In the genomic region with DNA sequence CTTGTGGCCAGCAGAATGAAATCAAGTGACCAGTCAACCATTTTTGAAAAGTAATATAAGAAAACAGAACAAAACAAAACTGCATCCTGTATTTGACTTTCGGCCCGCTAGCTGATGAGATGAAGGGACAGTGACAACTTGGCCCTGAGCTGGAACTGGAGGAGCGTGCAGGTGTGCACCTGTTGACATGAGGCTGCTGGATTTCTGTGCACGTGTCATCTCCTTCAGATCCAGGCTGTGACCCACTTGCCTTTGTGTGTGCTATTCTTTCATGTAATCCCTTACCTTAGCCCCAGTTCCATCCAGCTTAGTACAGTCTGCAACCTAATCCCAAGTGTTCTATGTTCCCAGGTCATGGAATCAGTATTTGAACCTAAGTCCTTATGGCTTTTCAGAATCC, we compare ENCODE assay signal across 17 mouse cellular contexts.
"Had no signal": no experiment of that assay in that cellular context is flagged by ENCODE, and none has a peak within 500 bp of the region (broad histone marks: within the 10 kb centered on the region; RNA-seq: fewer than 3 reads in every experiment).

No protein-coding gene starts in this region.

- H3K4me1 ChIP-seq: liver, embryonic 12.5 days; midbrain, embryonic 12.5 days; neural tube, embryonic 15.5 days had no signal

- DNase-seq: lung, adult 18-20 months; lung, embryonic 14.5 days; lung, postnatal 10 days; lung, postnatal 4 days; midbrain, embryonic 14.5 days; right cerebral cortex, adult 18-20 months; right cerebral cortex, postnatal 25 days; right cerebral cortex, postnatal 4 days; spleen, adult 18-20 months had no signal

- H3K27ac ChIP-seq: liver, embryonic 12.5 days; liver, embryonic 14.5 days; midbrain, embryonic 10.5 days; midbrain, embryonic 12.5 days; neural tube, embryonic 13.5 days; neural tube, embryonic 15.5 days had no signal

- ATAC-seq: liver, embryonic 12.5 days; midbrain, embryonic 16.5 days had no signal

- H3K4me2 ChIP-seq: liver, embryonic 12.5 days; lung, embryonic 14.5 days; midbrain, embryonic 12.5 days; neural tube, embryonic 13.5 days; neural tube, embryonic 15.5 days had no signal

- H3K36me3 ChIP-seq: liver, embryonic 12.5 days; midbrain, embryonic 10.5 days; midbrain, embryonic 12.5 days; neural tube, embryonic 13.5 days; neural tube, embryonic 15.5 days had no signal

- H3K4me3 ChIP-seq: liver, embryonic 12.5 days; midbrain, embryonic 10.5 days; midbrain, embryonic 12.5 days; myocyte; neural tube, embryonic 13.5 days; neural tube, embryonic 15.5 days had no signal

- H3K9me3 ChIP-seq: liver, embryonic 12.5 days; midbrain, embryonic 10.5 days; midbrain, embryonic 12.5 days; neural tube, embryonic 13.5 days; neural tube, embryonic 15.5 days had no signal

- H3K27me3 ChIP-seq: liver, embryonic 12.5 days; neural tube, embryonic 13.5 days; neural tube, embryonic 15.5 days had no signal

- H3K9ac ChIP-seq: liver, embryonic 12.5 days; liver, embryonic 14.5 days; lung, embryonic 14.5 days; midbrain, embryonic 12.5 days; neural tube, embryonic 13.5 days; neural tube, embryonic 15.5 days had no signal
